Mouse (Mus musculus) thymus, postnatal 10 days (tissue): ENCODE data around the gene Stpg3.
A peak's percentile ranks its signal among the peaks of the same experiment; 100 is the strongest.

Experiments used
- DNase-seq, 2 experiments: peaks; one replicate each; pipeline ENCODE4 v3.0.0; 2021; ENCODE audit warnings: low spot score in 2 of 2

Stpg3 gene

GRCm38 (mm10) chr2:25210686-25211085 lies 3.8 kb downstream of the Stpg3 start:
- DNase-seq = no peak

DNA sequence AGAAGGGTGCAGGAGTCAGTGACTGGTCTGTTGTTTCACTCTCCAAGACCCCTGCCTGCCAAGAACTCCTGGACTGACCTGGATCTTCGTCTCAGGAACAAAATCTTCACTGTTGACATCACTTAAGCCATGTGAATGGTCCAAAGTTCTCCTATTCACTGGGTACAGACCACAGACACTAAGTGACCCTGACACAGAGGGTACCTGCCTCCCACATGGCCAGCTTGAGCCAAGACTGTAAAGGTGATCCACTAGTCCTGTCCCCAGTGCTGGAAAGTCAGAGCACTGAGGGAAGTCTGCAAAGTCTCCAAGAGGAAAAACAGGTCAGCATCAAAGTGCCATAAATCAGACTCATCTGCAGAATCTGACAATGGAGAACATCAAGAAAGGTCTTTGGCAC lies 6.8 kb downstream of the Stpg3 start:
- no peak for DNase-seq

GRCm38 (mm10) chr2:25203631-25204214 lies 10.7 kb downstream of the Stpg3 start:
- no peak for DNase-seq

DNA sequence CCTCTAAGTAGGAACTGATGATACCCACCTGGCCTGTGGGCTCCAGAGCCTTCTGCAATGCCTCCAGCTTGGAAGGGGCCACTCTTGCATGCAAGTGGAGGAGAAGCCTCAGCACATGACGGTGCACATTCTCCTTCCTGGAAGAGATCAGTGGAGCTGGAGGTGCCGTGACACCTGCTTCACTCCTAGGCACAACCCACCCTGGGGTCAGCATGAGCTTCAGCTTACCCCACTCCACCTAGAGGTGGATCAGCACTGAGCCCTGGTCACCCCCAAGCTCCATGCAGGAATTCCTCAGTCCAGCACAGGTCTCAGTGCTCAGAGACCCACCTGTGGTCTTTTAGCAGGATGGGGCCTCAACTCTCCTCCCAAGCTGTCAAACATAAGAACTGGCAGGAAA lies 13.8 kb downstream of the Stpg3 start:
- DNase-seq = no peak

DNA sequence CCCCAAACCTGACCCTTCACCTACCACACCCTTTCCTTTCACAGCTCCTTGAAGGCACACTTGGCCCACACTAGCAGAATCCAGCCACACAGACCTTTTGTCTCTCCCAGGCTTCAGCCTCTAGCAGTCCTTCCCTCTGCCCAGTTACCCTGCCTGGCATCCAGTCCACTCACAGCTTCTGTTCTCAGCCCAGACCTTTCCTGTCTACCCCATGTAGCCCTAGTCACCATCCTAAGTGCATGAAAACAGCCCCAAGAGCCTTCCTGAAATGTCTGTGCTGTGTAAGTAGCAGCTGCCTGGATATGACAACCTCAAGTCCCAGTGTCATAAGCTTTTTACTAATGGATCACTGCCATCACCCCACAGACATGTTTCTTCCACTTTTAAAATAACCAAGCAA lies 16.5 kb downstream of the Stpg3 start:
- no peak for DNase-seq

- DNase-seq = no peak
These were observed 17.2 kb downstream of the Stpg3 start for GRCm38 (mm10) chr2:25197191-25197590.

DNA sequence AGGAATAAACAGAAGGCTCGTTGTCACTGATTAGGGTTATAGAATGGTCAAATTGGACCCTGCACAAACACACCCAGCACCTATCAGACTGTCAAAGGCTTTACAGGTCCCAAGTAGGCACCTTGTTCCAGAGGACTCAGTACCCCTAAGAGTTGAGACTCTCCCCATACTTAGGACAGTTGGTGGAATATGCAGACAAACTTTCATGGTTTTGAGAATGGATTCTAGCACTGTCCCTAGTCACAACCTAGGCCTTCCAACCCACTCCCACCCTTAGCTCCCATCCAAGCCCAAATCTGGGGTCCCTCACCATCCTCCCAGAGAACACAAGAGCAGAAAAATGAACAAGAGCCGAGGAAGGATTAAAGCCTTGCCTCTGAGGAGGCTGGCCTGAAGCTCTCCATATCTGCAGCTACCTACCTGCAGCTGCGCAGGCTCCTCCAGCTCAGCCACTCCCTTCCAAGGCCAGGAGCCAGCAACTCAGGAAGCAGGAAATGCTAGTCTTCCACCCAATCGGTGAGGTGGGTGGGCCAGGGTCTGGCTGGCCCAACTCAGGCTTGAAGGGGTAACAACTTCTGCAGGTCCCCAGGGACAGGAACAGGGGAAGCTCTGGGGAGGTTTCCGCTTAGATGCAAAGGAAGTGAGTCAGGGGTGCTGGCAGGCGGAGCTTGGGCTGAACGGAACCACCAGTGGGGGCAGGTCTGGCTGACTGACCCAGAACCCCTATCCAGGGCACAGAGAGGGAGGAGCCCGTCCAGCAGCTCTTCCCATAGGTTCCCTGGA lies 18.1 kb downstream of the Stpg3 start, which contains the start of gene Tor4a:
TSS of gene Tor4a (minus strand) at position 715 of the 783 bp plus-strand sequence.
- DNase-seq = peak; percentile 71 to 73

DNA sequence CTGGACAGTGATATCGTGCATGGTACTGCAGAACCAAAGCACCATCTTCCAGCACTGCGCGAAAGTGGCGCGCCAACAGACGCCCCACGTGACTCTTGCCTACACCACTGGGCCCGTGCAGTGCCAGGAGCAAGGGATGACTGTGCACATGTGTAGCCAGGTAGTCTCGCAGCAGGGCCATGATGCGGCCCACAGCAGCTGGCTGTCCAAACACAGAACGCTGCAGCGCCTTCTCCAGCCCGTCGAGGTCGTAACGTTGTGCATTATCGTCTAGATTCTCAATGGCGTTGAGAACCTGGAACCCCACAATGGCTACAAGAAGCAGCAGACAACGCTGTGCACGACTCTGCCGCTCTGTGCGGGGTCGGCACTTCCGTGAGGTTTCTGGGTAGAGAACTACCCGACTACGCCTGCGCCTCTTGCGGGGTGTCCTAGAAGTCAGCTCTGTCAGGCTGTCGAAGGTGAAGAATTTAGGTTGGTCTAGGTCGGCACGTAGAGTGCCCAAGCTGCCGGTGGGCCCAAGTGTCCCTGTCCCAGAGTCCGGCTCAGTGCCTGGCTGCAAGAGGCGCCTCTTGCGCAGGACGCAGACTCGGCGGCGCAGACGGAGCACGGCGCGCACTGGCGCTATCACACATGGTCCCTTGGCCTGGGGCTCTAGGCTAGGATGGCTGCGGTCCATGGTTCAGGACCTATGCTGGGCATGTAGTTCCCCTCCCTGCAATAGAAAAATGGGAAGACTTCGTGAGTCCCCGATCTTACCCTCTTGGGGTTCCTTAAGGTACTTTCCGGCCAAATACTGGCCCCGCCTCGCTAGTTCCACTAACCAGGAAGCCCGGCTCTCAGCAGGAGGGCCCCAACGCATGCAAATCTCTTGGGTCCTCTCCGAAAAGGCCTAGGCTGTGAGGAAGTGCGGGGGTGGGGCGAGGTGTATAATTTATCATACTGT lies 19.0 kb downstream of the Stpg3 start:
- DNase-seq = peak; percentile 55 to 62

- peak; percentile 32 to 33 for DNase-seq
These were observed 19.8 kb downstream of the Stpg3 start for GRCm38 (mm10) chr2:25194486-25195171.

- DNase-seq = no peak
These were observed 20.4 kb downstream of the Stpg3 start for GRCm38 (mm10) chr2:25194006-25194405.

GRCm38 (mm10) chr2:25193330-25193770 lies 21.1 kb downstream of the Stpg3 start:
- DNase-seq = peak; percentile 76 to 79

GRCm38 (mm10) chr2:25187841-25188240 lies 26.6 kb downstream of the Stpg3 start:
- no peak for DNase-seq

GRCm38 (mm10) chr2:25186575-25186930 lies 27.9 kb downstream of the Stpg3 start:
- no peak for DNase-seq

DNA sequence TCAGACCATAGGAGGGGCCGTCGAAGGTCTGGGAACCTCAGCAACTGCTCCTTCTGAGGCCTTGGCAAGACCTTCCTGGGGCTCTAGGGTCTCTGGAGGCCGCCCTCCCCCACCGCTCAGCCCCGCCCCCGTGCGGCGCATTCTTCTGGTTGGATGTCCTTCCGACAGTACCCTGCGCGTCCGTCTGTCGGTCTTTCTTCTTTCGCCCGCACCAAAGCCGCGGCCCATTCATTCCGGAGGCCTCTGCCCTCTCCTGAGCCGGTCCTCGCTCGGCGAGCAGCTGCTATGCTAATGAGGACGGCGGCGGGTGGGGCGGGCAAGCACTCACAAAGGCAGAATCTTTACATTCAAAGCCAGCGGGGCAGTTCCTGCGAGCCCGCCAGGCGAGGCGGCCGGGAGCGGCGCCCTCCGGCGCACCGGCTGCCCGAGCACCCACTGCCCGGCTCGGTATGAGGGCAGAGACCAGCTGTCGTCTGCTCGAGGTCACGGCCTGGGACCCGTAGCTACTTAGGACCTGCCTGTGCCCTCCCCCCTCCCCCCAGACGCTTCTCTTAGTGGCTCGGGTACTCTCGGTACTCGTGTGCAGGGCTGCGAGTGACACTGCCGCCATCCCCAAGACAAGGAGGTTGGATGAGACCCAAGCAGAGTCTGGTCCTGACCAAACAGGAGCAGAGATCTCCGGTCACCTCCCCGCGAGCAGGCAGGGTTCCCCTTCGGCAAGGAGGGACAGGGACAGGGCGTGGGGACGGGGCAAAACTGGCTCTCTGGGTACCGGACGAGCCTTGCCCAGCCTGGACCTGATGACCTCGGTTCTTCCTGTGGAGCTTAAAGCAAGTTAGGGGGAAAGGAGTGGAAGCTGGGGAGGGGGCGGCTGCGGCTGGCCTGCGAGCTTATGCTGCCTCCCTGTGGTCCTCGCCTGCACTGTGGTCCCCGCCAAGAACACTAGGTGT lies 28.5 kb downstream of the Stpg3 start:
- DNase-seq = peak in 1 of 2 experiments; percentile 55

- no peak for DNase-seq
These were observed 29.9 kb downstream of the Stpg3 start for GRCm38 (mm10) chr2:25184496-25184895.

DNA sequence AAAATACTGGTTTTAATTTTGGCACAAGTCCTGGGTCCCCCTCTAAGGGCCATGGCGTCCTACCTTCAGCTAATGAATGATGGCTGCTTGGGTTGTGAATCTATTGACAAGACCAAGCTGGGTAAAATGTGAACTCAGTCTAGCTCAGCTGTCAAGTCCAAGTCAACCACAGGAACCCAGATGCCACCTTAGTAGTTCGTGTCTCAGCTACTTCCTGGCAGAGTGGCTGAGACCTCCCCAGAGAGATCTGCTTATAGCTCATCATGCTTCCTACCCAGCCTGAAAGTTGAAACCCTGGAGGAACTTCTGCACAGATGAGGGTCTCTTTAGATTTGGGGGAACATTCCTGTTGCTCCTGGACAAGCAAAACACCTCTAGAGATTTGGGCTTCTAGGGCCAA lies 31.1 kb downstream of the Stpg3 start:
- DNase-seq = no peak

GRCm38 (mm10) chr2:25182664-25183063 lies 31.8 kb downstream of the Stpg3 start:
- DNase-seq = no peak

- DNase-seq = no peak
These were observed 32.5 kb downstream of the Stpg3 start for GRCm38 (mm10) chr2:25181891-25182397.

- peak in 1 of 2 experiments; percentile 49 for DNase-seq
These were observed 33.2 kb downstream of the Stpg3 start for GRCm38 (mm10) chr2:25180973-25181890.
